Mouse (Mus musculus) midbrain, postnatal 0 days (tissue): Measurements from ENCODE around the gene Col4a2. TPM values are rescaled to one million over a fixed set of nuclear protein-coding genes. Genes with fewer than 3 reads are reported as not detected.

ENCODE experiments used
- ATAC-seq: fragments of 200-750 bp; cut with Nextera tagmentation; 2 replicates; pipeline ENCODE4 v1.8.0; 2017; ENCODE audit warnings: moderate number of reproducible peaks, mild to moderate bottlenecking, moderate TSS enrichment, moderate library complexity; ENCODE audit not compliant: low FRiP score
- DNase-seq: peaks from one replicate; pipeline ENCODE4 v3.0.0-alpha.2; 2015; ENCODE audit warnings: low spot score
- H3K27ac ChIP-seq: fragments of 300-500 bp; sonication (generic); 2 replicates; pipeline ENCODE4 v1.5.1; 2014; ENCODE audit warnings: low read depth, mild to moderate bottlenecking, low read length, mixed read lengths
- H3K27me3 ChIP-seq: fragments of 300-500 bp; sonication (generic); 2 replicates; pipeline ENCODE4 v1.6.1; 2014; ENCODE audit warnings: low read length, control low read depth, mixed read lengths; ENCODE audit not compliant: insufficient read depth
- H3K36me3 ChIP-seq: fragments of 300-500 bp; sonication (generic); 2 replicates; pipeline ENCODE4 v1.6.1; 2014; ENCODE audit warnings: low read length, control low read depth, mixed read lengths; ENCODE audit not compliant: insufficient read depth
- H3K4me1 ChIP-seq: fragments of 300-500 bp; sonication (generic); 2 replicates; pipeline ENCODE4 v1.6.1; 2014; ENCODE audit warnings: mild to moderate bottlenecking, control low read depth, antibody characterized with exemption, low read length, mixed read lengths; ENCODE audit not compliant: insufficient read depth
- H3K4me2 ChIP-seq: fragments of 300-500 bp; sonication (generic); 2 replicates; pipeline ENCODE4 v1.6.1; 2014; ENCODE audit warnings: low read depth, mild to moderate bottlenecking, low read length, mixed read lengths; ENCODE audit not compliant: poor library complexity, severe bottlenecking
- H3K4me3 ChIP-seq: fragments of 300-500 bp; sonication (generic); 2 replicates; pipeline ENCODE4 v1.5.1; 2014; ENCODE audit warnings: low read depth, mild to moderate bottlenecking, low read length, moderate library complexity
- H3K9ac ChIP-seq: fragments of 300-500 bp; sonication (generic); replicated peaks from 2 replicates; pipeline ENCODE4 v1.6.1; 2014; ENCODE audit warnings: mild to moderate bottlenecking, low read length, moderate library complexity, mixed read lengths; ENCODE audit not compliant: poor library complexity, severe bottlenecking
- H3K9me3 ChIP-seq: fragments of 300-500 bp; sonication (generic); 2 replicates; pipeline ENCODE4 v1.6.1; 2016; ENCODE audit warnings: low read length, control low read depth
- CTCF ChIP-seq: IDR thresholded peaks from 2 replicates; pipeline ENCODE4 v1.5.1; 2016; ENCODE audit warnings: antibody characterized with exemption, mild to moderate bottlenecking
- WGBS: fragments of 180-500 bp; shearing (Covaris S2); extraction: QIAGEN DNeasy Blood & Tissue Kit; methylation state at CpG from one replicate; pipeline ENCODE4 v1.1.7; 2014; 5-methylcytosine and 5-hydroxymethylcytosine counted together
- polyA plus RNA-seq: library from polyadenylated mRNA; unstranded; fragments of >200 nt; fragmentation: Nextera tagmentation; extraction: Ambion mirVana; gene quantifications from 2 replicates; pipeline ENCODE4 v1.2.1, GENCODE M21; 2015
- total RNA-seq: library from RNA; depleted of rRNA; stranded (reverse); fragments of >200 nt; gene quantifications from 2 replicates; pipeline ENCODE4 v1.2.3, GENCODE M21; 2014; rRNA removed

Gene Col4a2
- total RNA-seq: 92.5 and 103 TPM in 2 replicates
- 30.0 and 31.3 TPM in 2 replicates for polyA plus RNA-seq

GRCm38 (mm10) chr8:11312349-11313175 is at the start of gene Col4a2, which contains the start of gene Col4a1:
Gene Col4a2, plus strand, starts transcription at chr8:11312805.
Gene Col4a1, minus strand, starts transcription at chr8:11312826.
- peaks cover 12% of the 10 kb centered on the region for H3K27me3 ChIP-seq
- H3K4me2 ChIP-seq: peak within 1 kb of the TSS; percentile 97
- H3K27ac ChIP-seq: peak within 1 kb of the TSS; percentile 63
- TF ChIP-seq CTCF: no peak
- peak within 1 kb of the TSS; percentile 79 for H3K9ac ChIP-seq
- WGBS: under 1% methylated on average over 47 of the region's 87 CpGs
- H3K4me3 ChIP-seq: peak within 1 kb of the TSS; percentile 68
- DNase-seq: peak; percentile 34
- H3K4me1 ChIP-seq: peaks cover 3% of the 10 kb centered on the region; the same call in 1 of the 2 replicates
- H3K36me3 ChIP-seq: no peaks in the 10 kb centered on the region
- no peaks in the 10 kb centered on the region for H3K9me3 ChIP-seq
- peak; percentile 72 for ATAC-seq

- H3K27me3 ChIP-seq: no peaks in the 10 kb centered on the region
- ATAC-seq (no peak), DNase-seq (no peak)
- H3K27ac ChIP-seq: no peak overlapping the region
- WGBS: 77% methylated on average over 6 of the region's 6 CpGs
- no peak overlapping the region for H3K4me2 ChIP-seq
- H3K36me3 ChIP-seq: no peaks in the 10 kb centered on the region
- H3K4me1 ChIP-seq: no peaks in the 10 kb centered on the region
- TF ChIP-seq CTCF: no peak
- no peak overlapping the region for H3K4me3 ChIP-seq
- no peaks in the 10 kb centered on the region for H3K9me3 ChIP-seq
- no peak overlapping the region for H3K9ac ChIP-seq
These were observed 48.8 kb upstream of the Col4a2 start for GRCm38 (mm10) chr8:11263848-11264247.

GRCm38 (mm10) chr8:11265971-11266370 is 46.6 kb upstream of the Col4a2 start:
- DNase-seq (no peak), ATAC-seq (no peak)
- Histone ChIP-seq H3K36me3 (no peaks in the 10 kb centered on the region), H3K27me3 (no peaks in the 10 kb centered on the region), H3K9ac (no peak overlapping the region), H3K27ac (no peak overlapping the region), H3K4me2 (no peak overlapping the region), H3K4me3 (no peak overlapping the region), H3K4me1 (no peaks in the 10 kb centered on the region), H3K9me3 (no peaks in the 10 kb centered on the region)
- WGBS: 76% methylated on average over 3 of the region's 3 CpGs
- no peak for TF ChIP-seq CTCF

- Histone ChIP-seq H3K36me3 (no peaks in the 10 kb centered on the region), H3K27me3 (no peaks in the 10 kb centered on the region), H3K4me3 (no peak overlapping the region), H3K27ac (no peak overlapping the region), H3K4me1 (no peaks in the 10 kb centered on the region), H3K9me3 (no peaks in the 10 kb centered on the region), H3K4me2 (no peak overlapping the region), H3K9ac (no peak overlapping the region)
- WGBS: 91% methylated on average over 2 of the region's 2 CpGs
- no peak for TF ChIP-seq CTCF
- ATAC-seq (no peak), DNase-seq (no peak)
These were observed 46.1 kb upstream of the Col4a2 start for GRCm38 (mm10) chr8:11266471-11266870.

GRCm38 (mm10) chr8:11268753-11269152 is 43.9 kb upstream of the Col4a2 start:
- no peak overlapping the region for H3K27ac ChIP-seq
- no peak for TF ChIP-seq CTCF
- ATAC-seq: no peak

GRCm38 (mm10) chr8:11270826-11271225 is 41.8 kb upstream of the Col4a2 start:
- Histone ChIP-seq H3K9me3 (no peaks in the 10 kb centered on the region), H3K9ac (no peak overlapping the region), H3K27me3 (no peaks in the 10 kb centered on the region), H3K4me3 (no peak overlapping the region), H3K4me1 (no peaks in the 10 kb centered on the region), H3K36me3 (no peaks in the 10 kb centered on the region), H3K27ac (no peak overlapping the region), H3K4me2 (no peak overlapping the region)
- no peak for TF ChIP-seq CTCF
- ATAC-seq: no peak
- 72% methylated on average over 6 of the region's 6 CpGs for WGBS
- no peak for DNase-seq

More at GRCm38 (mm10) chr8:11268753-11269152, 43.9 kb upstream of the Col4a2 start:
- Histone ChIP-seq H3K9me3 (no peaks in the 10 kb centered on the region), H3K4me1 (no peaks in the 10 kb centered on the region), H3K27me3 (no peaks in the 10 kb centered on the region), H3K36me3 (no peaks in the 10 kb centered on the region), H3K4me3 (no peak overlapping the region), H3K9ac (no peak overlapping the region), H3K4me2 (no peak overlapping the region)
- WGBS: 74% methylated on average over 6 of the region's 6 CpGs
- DNase-seq: no peak
